Mouse (Mus musculus) lung, postnatal 0 days (tissue): ENCODE measurements around the gene Mtor.

ENCODE experiments used
- CTCF ChIP-seq: IDR thresholded peaks from 2 replicates; pipeline ENCODE4 v1.5.1; 2016; ENCODE audit warnings: antibody characterized with exemption, mild to moderate bottlenecking
- EP300 ChIP-seq: IDR thresholded peaks from 2 replicates; pipeline ENCODE4 v1.6.1; 2016; ENCODE audit warnings: antibody characterized with exemption, mild to moderate bottlenecking, control low read depth

- no peak for TF ChIP-seq CTCF
- no peak for TF ChIP-seq EP300
Observed at GRCm38 (mm10) chr4:148500410-148500867, 52.0 kb downstream of the Mtor start, which contains the start of gene Angptl7.
